Mouse (Mus musculus): Measurements from ENCODE around the gene 1700001J03Rik.
"Not testable (repeated sequence)": the region's sequence is repeated elsewhere in the genome, so short reads cannot be mapped to it uniquely, and the experiment has no call there.

The 1700001J03Rik gene

GRCm38 (mm10) chr5:146185204-146185603, at the start of gene 1700001J03Rik:
1700001J03Rik (minus strand) TSS chr5:146185304.
- DNase-seq: not testable (repeated sequence)

- no peak for DNase-seq
Measured at GRCm38 (mm10) chr5:146234336-146234735, 49.2 kb upstream of the 1700001J03Rik start.

- no peak for DNase-seq
Measured at GRCm38 (mm10) chr5:146232816-146233215, 47.7 kb upstream of the 1700001J03Rik start.

- no peak for DNase-seq
Measured at GRCm38 (mm10) chr5:146232056-146232675, 47.1 kb upstream of the 1700001J03Rik start.

GRCm38 (mm10) chr5:146231655-146231996, 46.5 kb upstream of the 1700001J03Rik start:
- peak; percentile 23 to 48 for DNase-seq

- peak; percentile 94 to 97 for DNase-seq
Measured at GRCm38 (mm10) chr5:146230864-146231654, 46.0 kb upstream of the 1700001J03Rik start, which contains the start of gene Cdk8. Cdk8 (plus strand) TSS chr5:146231230.

- DNase-seq: no peak
Measured at GRCm38 (mm10) chr5:146229869-146230650, 45.0 kb upstream of the 1700001J03Rik start.

GRCm38 (mm10) chr5:146227496-146227895, 42.4 kb upstream of the 1700001J03Rik start:
- no peak for DNase-seq

GRCm38 (mm10) chr5:146223786-146224185, 38.7 kb upstream of the 1700001J03Rik start:
- DNase-seq: peak; percentile 58 to 62

GRCm38 (mm10) chr5:146221722-146222121, 36.6 kb upstream of the 1700001J03Rik start:
- DNase-seq: no peak

- peak; percentile 97 to 99 for DNase-seq
Measured at GRCm38 (mm10) chr5:146220879-146221714, 36.0 kb upstream of the 1700001J03Rik start, which contains the start of gene Rnf6. Rnf6 (minus strand) TSS chr5:146221555.

- DNase-seq: no peak
Measured at GRCm38 (mm10) chr5:146220501-146220878, 35.4 kb upstream of the 1700001J03Rik start.

GRCm38 (mm10) chr5:146205537-146205936, 20.4 kb upstream of the 1700001J03Rik start:
- DNase-seq: peak; percentile 78 to 93

- DNase-seq: peak in 1 of 2 experiments; percentile 52
Measured at GRCm38 (mm10) chr5:146203921-146204320, 18.8 kb upstream of the 1700001J03Rik start.

GRCm38 (mm10) chr5:146200580-146200979, 15.5 kb upstream of the 1700001J03Rik start:
- no peak for DNase-seq

- no peak for DNase-seq
Measured at GRCm38 (mm10) chr5:146199540-146199939, 14.4 kb upstream of the 1700001J03Rik start.

GRCm38 (mm10) chr5:146199073-146199472, 14.0 kb upstream of the 1700001J03Rik start:
- DNase-seq: peak; percentile 53 to 78

GRCm38 (mm10) chr5:146193360-146193759, 8.3 kb upstream of the 1700001J03Rik start:
- no peak for DNase-seq

- no peak for DNase-seq
Measured at GRCm38 (mm10) chr5:146190501-146191269, 5.6 kb upstream of the 1700001J03Rik start.

- peak; percentile 41 to 72 for DNase-seq
Measured at GRCm38 (mm10) chr5:146190093-146190492, 5.0 kb upstream of the 1700001J03Rik start.

GRCm38 (mm10) chr5:146188712-146189111, 3.6 kb upstream of the 1700001J03Rik start:
- no peak for DNase-seq

Data from kidney, postnatal 25 days (tissue).